Mouse (Mus musculus) cerebellum, adult 11 months (tissue): ENCODE data around the gene Zfp451.
"Not testable (repeated sequence)": the region's sequence is repeated elsewhere in the genome, so short reads cannot be mapped to it uniquely, and the experiment has no call there.

Experiments
- DNase-seq: peaks from one replicate; pipeline ENCODE4 v3.0.0; 2022

Zfp451 gene

DNA sequence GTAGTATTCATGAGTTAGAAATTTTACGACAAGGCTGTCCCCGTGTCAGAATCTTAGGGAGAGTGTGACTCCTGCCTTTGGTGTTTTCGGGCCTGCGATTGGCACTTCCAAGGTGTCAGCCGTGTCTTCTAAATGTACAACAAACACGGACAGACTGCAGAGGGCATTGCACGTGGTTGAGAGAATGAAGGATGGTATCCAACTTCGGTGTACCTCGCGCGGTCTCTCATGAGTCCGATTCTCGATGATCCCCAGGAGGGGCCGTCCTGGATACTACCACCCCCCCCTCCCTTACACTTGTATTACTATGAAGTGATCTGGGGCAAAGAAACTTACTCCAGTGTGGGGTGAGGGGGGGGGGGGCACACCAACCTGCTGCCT, 57.4 kb downstream of the Zfp451 start:
- no peak for DNase-seq

DNA sequence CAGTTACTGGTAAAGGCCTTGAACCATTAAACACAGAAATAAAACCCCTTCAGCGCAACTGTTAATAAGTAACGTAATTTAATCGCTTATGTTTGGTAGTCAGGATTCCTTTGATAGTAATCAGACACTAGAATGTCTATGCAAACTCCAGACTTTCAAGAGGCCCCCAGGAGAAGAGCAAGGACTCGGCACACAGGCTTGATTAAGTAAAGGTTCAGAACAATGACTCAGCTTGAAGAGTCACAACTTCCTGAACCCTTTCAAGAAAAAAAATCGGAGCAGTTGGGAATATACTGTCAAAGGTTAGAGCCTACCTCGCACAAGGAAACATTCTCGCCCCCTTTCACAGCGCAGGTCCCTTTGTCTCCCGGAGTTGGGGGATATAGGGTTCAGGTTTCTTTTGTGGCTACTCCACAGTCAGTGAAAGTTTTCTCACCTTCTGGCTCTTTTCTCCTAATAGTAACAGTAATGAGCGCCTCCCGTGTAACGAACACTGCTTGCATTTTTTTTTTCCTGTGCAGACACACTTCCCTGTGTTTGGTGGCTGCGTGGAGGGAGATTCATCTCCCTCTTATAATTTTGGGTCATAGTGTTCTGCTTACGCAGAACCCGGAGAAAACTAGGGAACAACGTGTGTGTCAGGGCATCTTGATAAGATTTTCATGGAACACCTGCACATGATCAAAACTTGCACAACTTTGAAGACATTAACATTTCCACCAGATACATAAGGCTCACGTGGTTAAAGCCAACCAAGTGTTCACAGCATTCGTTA, 58.0 kb downstream of the Zfp451 start:
- DNase-seq: no peak

DNA sequence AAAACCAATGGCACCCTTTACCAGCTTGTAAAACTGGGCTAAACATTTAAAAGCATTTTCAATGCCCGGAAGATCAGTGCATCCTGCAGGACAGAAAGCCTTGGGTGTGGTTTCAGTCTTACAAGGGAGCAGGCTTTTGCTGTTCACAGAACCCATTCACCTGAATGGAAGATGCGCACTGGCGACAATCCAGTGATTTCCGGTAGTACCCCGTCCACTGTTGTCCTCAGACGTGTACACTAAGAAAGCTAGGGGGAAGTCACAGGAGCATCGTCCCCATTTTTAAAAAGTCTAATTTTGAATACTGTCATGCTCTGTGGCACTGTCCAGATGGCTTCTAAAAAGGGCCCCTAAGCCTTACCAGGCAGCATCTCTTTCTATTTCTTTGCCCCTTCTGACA, 58.6 kb downstream of the Zfp451 start:
- no peak for DNase-seq

DNA sequence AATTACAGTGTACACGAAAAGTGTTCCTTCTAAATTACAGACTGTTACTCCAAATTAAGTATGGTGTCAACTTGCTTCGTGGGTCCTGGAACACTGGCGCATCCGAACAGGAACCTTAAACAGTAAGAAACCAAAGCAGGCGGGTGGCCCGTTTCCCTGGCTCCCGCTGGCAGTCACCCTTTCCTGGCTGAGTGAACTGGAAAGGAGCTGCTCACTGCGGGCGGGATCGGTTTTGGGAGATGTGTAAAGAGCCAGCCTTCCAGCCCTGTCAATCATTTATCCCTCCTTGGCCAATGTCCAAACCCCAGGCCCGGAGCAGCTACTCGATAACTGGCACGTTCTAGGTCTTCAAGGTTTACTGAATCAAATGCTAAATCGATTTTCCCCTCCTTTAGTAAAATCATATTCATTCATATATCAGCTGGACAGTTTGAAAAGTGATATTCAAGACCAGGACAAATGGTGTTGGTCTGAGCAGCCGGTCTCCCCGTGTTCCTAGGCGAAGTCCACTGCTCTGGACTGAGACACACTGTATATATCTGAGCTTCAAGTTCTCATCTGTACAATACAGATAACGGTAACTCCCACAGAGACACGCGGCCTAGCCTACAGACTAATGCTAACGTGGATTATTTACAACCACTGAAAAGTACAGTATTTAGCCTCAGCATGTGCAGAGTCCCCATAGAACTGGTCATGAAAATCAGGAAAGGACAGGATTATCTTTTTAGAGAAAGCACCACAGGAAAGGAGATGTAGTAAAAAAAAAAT, 59.2 kb downstream of the Zfp451 start:
- DNase-seq: no peak

DNA sequence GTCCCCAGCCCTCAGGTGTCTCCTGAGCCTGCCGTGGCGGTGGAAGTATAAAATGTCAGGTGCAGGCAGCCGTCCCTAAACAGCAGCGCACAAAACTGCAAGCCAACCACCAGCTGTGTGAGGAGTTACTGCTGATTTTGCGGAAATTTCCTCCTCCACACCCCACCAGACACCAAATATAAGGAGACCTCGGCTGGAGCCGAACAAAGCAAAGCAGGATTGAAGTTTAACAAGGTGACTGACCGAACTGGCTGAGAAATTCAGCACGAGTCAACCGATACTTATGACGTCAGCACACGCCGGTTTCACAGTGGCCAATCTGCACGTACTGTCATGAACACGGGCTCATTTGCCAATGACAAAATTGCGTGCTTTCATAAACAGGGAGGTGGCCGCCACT, 60.3 kb downstream of the Zfp451 start:
- no peak for DNase-seq

DNA sequence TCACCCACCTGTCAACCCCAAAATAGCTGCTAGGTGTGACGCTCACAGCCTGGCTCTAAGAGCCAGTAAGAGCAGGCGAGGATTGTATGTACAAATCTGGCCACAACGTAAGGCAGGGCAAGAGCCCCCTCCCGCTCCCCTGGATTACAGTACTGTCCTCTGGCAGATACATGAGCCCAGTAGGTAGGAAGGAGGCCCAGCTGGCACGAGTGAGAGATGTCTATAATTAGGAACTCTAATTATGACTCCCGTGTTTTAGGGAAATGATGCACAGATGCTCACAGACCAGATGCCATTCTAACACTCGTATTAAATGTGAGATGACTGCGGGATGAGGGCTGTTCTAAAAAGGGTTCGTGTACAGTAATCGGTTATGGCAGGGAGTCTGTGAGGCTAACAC, 63.1 kb downstream of the Zfp451 start:
- no peak for DNase-seq

DNA sequence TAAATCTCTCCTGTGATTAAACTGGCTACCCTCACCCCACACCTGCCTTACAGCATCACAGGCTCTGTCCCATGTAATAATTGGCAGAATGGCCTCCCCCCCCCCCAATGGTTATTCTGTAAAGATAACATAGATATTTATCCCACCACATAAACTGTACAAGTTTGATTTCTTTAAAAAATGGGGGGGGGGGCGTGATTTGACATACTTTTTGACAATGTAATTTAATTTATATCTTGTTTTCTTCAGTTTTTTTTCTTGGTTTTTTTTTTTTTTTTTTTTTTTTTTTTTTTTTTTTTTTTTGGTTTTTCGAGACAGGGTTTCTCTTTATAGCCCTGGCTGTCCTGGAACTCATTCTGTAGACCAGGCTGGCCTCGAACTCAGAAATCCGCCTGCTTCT, 64.7 kb downstream of the Zfp451 start:
- not testable (repeated sequence) for DNase-seq

DNA sequence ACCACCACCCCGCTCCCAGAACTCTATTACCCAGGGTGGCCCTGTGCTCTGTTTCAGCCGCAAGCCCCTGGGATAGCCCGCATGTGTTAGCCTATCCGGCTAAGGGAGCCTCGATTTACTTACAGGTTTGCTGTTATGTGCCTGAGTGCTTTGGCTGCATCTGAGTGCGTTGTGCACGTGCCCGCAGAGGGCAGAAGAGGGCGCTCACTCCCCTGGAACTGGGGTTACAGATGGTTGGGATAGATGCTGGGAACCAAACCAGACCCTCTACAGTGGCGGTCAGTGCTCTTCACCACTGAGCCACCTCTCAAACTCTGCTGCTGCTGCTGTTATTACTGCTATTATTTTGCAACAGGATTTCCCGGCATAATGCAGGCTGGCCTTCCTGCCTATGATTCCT, 65.3 kb downstream of the Zfp451 start:
- DNase-seq: no peak

DNA sequence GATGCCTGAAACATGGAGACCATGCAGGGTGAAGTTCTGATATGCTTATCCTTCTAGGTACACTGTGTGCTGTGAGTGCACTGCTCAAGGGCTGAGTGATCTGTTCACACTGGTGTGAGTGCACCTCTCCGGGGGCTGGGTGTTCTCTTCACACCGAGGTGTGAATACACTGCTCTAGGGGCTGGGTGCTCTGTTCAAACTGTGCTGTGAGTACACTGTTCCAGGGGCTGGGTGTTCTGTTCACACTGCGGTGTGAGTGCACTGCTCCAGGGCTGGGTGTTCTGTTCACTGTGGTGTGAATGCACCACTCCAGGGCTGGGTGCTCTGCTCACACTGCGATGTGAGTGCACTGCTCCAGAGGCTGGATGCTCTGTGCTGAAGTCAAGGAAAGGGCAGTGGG, 68.5 kb downstream of the Zfp451 start:
- no peak for DNase-seq

DNA sequence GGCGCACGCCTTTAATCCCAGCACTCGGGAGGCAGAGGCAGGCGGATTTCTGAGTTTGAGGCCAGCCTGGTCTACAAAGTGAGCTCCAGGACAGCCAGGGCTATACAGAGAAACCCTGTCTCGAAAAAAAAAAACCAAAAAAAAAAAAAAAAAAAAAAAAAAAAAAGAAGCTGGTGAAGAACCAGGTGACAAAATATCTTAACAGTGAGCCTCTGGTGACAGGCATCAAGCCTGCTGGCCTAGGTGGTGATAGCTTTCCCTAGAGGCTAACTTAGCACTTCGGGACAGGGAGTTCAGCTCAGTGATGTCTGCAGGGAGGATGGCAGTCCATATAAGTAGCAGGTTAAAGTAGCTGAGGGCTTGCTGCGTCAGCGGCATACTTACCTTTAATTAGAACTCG, 69.6 kb downstream of the Zfp451 start:
- DNase-seq: not testable (repeated sequence)

DNA sequence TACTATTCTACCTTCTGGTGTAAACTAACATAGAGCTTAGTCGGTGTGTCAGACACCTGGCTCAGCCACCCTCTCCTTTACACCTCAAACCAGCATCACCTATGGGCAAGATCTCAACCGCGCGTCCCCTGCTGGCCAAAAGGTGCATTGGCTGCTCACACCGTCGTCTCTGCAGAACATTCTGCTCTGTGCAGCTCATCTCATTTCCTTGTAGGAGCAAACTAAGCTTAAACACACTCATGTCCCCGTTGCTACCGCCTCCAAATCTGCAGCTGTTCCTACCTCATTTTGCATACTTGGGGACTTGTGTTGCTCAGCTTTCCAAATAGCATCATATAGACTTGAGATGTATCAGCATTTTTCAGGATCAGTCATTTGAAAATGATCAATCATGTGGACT, 71.5 kb downstream of the Zfp451 start:
- DNase-seq: no peak

DNA sequence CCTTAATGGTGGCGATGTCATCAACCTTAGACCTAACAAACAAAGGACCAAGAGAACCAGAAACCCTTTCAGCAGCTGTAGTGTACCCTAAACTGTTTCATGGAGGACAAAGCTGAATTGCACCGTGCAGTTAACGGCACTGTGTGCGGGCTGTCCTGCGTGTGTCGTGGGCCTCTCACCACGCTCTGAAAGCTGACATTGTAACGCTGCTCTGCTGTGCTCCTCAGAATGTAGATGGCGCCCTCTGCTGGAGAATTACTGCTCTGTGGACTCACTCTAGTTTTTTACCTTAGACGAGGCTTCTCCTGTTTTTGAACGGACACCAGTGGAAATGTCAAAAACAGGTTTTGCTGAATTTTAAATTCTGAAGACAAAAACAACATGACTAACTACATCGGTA, 75.1 kb downstream of the Zfp451 start:
- DNase-seq: peak; percentile 66

DNA sequence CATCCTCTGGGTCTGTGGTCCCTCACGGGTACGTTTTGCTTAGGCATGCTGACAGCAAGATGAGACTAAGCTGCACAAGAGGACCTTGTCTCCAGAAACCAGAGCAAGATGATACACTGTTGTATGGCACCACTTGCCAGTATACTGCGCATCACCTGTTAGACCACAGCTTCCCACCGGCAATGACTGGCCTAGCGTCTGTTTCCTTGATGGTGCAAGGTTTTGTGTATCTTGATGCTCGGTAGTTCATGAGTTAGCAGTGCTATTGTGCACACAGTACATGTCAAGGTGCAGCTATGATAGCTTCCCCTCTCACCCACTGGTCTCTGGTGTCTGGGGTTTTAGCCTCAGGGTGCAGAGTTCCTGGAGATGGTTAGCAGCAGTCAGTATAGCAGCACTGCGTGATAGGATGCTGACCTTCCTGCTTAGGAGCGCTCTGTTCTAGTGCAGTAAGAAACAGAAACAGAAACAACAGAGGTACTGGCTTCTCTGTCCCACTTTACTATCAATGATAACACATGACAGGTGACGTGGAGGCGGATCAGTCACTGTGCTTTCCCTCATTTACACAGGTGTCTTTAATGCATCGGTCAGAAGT, 75.6 kb downstream of the Zfp451 start:
- no peak for DNase-seq

DNA sequence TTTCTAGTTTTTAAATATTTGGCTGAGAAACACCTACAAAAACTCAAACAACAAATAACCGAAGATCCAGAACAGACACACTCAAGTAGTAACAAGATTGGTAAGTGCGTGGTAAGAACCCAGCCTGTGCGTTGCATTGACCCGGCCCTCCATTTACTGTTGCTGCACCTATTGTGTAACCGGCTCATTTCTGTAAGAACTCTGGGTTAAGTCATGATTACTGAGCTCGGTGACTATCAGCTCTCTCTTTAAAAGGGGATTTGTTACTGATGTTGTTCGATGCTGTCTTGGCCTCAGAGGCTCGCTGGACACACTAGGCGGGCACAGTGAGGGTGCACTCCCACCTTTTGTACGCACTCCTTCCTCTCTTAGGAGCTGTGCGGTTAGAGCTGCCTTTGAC, 76.1 kb downstream of the Zfp451 start:
- DNase-seq: no peak

DNA sequence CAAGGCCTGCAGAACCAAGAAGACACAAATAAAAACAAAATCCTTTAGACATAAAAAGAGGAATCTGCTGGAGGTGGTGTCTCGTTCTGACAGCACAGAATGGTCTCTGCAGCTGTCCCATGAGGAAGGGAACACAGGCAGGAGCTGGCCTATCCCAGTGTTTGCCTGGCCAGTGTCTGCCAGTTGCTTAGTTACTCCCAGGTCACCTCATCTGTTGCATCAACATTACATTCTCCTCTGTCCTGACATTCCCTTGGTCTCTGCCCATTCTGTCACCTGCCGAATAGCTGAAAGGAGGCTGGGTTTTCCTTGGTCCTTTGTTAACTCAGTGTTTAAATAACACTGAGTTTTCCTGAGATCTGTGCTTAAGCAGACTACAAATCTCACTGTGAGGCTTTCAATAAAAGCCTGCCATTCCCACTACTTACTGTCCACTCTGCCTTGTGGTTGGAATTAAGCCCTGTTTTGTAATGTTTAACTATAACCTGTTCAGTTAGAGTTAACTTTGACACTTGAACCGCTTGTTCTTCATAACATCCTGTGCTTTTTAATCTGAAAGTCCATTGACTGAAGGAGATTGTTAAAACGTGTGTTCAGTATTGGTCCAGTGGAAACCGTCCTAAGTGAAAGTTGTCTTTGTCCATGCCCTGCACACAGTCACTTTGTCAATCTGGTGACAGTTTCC, 80.3 kb downstream of the Zfp451 start:
- DNase-seq: no peak

DNA sequence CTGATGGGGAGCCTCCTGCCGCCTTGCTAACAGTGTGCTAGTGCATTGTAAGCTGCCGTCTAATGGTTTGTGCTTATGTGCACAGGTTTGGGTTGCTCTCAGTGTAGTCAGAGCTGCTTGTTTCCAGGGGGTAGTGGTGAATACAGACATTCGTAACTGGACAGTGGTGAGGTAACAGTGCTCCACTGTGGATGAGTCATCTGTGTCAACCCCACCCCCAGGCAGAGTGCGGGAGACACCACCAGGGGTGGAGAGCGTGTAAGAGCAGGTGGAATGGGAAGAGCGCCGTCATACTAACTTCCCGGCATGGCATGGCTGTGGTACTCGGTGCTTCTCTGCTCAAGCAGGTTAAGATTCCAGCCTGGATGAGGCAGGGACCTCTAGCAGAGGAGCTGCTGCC, 81.4 kb downstream of the Zfp451 start:
- no peak for DNase-seq

DNA sequence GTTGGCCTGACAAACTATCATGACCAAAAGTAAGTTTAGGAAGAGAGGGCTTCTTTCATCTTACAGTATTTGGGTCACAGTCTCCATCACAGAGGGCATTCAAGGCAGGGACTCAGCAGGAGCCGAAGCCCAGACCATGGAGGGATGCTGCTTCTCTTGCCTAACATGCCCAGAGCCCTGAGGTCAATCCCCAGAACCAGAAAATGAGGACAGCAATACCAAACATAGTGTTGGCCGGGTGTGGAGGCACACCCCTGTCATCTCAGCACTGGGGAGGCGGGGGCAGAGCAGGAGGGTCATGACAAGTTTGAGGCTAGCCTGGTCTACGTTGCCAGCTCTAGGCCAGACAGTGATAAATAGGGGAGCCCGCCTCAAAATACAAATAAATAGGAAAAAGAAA, 89.3 kb downstream of the Zfp451 start:
- no peak for DNase-seq

DNA sequence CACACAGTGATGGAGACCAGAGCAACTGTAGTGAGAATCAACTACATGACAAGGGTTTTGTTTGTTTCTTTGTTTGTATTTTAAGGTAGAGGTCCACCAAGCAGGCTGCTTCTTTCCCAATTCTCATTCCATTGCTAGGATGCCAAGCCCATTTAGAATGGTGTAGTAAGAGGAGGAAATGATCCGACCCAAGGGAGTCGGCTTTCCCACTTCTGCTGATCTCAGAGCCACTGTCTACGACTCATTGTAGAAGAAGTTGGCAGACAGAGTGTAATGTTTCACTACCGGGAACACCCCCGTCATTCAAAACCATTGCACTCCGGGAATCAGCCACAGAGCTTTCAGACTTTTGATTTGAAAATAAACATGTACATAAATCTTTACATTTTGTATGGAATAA, 89.9 kb downstream of the Zfp451 start:
- DNase-seq: no peak

DNA sequence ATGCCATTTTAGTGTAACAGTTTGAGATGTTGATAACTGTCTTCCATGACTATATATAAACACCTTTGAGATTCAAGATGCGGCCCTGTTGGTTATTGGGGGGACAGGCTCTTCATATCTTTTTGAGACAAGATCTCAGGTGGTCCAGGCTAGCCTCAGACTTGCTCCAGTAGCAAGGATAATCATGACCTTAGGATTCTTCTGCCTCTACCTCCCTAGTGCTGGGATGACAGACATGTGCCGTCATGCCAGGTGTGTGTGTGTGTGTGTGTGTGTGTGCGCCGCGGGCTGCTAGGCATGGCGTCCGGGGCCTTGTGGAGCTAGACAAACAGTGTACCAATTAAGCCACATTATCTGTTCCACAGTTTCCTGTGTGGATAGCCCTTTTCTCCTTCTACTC, 93.4 kb downstream of the Zfp451 start:
- DNase-seq: no peak

DNA sequence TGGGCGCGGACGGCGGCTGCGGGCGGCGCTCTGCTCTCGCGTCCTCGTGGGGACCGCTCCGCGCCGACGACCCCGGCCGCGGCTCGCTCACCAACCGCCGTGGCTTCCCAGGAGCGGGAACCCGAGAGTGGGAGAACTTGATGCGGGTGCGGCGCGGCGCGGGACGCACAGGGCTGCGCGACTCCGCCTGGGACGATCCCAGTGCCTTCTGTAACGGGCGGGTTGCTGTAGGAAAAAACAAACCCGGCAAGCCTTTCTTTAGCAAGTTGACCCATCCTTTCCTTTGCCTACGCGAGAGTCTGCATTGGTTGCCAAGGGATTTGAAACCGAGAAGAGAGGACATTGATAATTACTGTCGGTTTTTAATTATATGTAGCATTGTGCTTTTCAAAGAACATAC, 94.2 kb downstream of the Zfp451 start:
- DNase-seq: no peak

DNA sequence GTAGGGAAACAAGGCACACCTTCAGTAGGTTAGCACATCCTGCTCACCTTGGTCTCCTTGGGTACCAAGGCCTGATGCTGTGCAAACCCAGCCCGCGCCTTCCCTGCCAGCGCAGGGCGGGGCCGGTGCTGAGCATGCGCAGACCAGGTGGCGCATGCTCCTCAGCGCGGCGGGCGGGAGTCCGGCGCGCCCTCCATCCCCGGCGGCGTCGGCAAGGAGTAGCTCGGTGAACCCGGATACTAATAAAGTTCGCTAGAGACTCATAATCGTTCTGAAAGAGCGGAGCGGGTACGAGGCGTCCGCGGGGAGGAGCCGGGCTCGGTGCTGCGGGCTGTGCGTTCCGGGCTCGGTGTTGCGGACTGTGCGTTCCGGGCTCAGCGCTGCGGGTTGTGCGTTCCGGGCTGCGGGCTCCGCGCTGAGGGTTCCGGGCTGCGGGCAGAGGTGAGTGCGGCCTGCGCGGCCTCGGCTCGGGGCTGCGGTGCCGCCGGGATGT, 94.6 kb downstream of the Zfp451 start, which contains the start of gene Rab23:
Gene Rab23, plus strand, starts transcription at position 155 of the 493 bp plus-strand sequence.
- DNase-seq: peak; percentile 83

DNA sequence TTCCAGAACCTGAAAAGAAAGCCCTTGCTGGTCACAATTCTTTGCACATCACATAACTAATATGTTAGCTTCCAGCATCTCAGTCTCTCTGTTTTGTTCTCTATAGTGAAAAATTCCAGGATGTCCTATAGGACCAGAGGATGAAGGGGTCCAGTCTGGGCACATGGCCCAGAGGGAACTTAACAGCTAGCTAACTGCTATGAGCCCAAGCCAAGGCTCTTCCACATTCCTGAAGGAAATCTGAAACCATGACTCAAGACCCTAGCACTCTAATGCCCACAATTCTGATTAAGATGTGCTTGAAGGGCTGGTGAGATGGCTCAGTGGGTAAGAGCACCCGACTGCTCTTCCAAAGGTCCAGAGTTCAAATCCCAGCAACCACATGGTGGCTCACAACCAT, 96.8 kb downstream of the Zfp451 start:
- no peak for DNase-seq

DNA sequence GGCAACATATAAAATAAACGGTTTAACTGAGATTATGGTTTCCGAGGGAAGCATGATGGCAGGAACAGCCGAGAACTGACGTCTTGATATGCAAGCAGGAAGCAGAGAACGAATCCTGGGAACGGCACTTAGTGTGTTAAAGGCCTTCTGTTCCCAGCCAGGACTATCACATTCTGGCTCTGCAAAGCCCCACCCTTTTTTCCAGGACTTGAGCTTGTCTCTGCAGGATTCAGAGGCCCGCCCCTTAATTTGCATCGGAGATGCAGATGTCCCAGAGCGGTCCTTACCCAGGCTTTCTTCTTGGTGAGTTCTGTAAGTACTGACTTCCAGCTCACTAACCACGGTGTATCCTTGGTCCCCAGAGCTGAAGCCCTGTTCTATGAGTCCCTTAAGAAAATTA, 99.6 kb downstream of the Zfp451 start:
- DNase-seq: no peak
